Mouse (Mus musculus): ENCODE data around the gene 0610030E20Rik.

The 0610030E20Rik gene

GRCm38 (mm10) chr6:72346261-72346660 is 856 bp upstream of the 0610030E20Rik start:
- intact Hi-C loops (cut with DNase I), result no loop called here

GRCm38 (mm10) chr6:72348411-72348810 is 1.3 kb downstream of the 0610030E20Rik start:
- intact Hi-C loops (cut with DNase I), result no loop called here

GRCm38 (mm10) chr6:72350214-72350613 is 3.1 kb downstream of the 0610030E20Rik start:
- intact Hi-C loops (cut with DNase I), result no loop called here

- intact Hi-C loops (cut with DNase I), result no loop called here
Measured at GRCm38 (mm10) chr6:72352636-72353405, 5.7 kb downstream of the 0610030E20Rik start.

GRCm38 (mm10) chr6:72354025-72354424 is 6.9 kb downstream of the 0610030E20Rik start:
- intact Hi-C loops (cut with DNase I), result no loop called here

GRCm38 (mm10) chr6:72355066-72355911 is 8.2 kb downstream of the 0610030E20Rik start, which contains the start of gene Tmem150a:
Gene Tmem150a, plus strand, starts transcription at chr6:72355447.
- intact Hi-C loops (cut with DNase I), result no loop called here

GRCm38 (mm10) chr6:72356001-72356532 is 8.9 kb downstream of the 0610030E20Rik start:
- intact Hi-C loops (cut with DNase I), result no loop called here

- intact Hi-C loops (cut with DNase I), result no loop called here
Measured at GRCm38 (mm10) chr6:72357164-72358079, 10.3 kb downstream of the 0610030E20Rik start.

GRCm38 (mm10) chr6:72358086-72358764 is 11.1 kb downstream of the 0610030E20Rik start:
- intact Hi-C loops (cut with DNase I), result no loop called here

- intact Hi-C loops (cut with DNase I), result no loop called here
Measured at GRCm38 (mm10) chr6:72359343-72359742, 12.2 kb downstream of the 0610030E20Rik start.

- intact Hi-C loops (cut with DNase I), result loop anchor here (5.0 kb wide), 1 partner anchor 47 kb away; no protein-coding TSS in a partner anchor
Measured at GRCm38 (mm10) chr6:72359891-72360598, 12.9 kb downstream of the 0610030E20Rik start.

- intact Hi-C loops (cut with DNase I), result loop anchor here (5.0 kb wide), 1 partner anchor 47 kb away; no protein-coding TSS in a partner anchor
Measured at GRCm38 (mm10) chr6:72360599-72360935, 13.4 kb downstream of the 0610030E20Rik start.

- intact Hi-C loops (cut with DNase I), result loop anchor here (5.0 kb wide), 1 partner anchor 46 kb away; no protein-coding TSS in a partner anchor
Measured at GRCm38 (mm10) chr6:72361121-72361551, 14.0 kb downstream of the 0610030E20Rik start.

- intact Hi-C loops (cut with DNase I), result loop anchor here (5.0 kb wide), 1 partner anchor 45 kb away; no protein-coding TSS in a partner anchor
Measured at GRCm38 (mm10) chr6:72362132-72363028, 15.3 kb downstream of the 0610030E20Rik start.

GRCm38 (mm10) chr6:72364009-72364408 is 16.9 kb downstream of the 0610030E20Rik start:
- intact Hi-C loops (cut with DNase I), result loop anchor here (5.0 kb wide), 1 partner anchor 43 kb away; no protein-coding TSS in a partner anchor

- intact Hi-C loops (cut with DNase I), result loop anchor here (5.0 kb wide), 1 partner anchor 42 kb away; no protein-coding TSS in a partner anchor
Measured at GRCm38 (mm10) chr6:72364985-72365384, 17.9 kb downstream of the 0610030E20Rik start.

- intact Hi-C loops (cut with DNase I), result no loop called here
Measured at GRCm38 (mm10) chr6:72366304-72366703, 19.2 kb downstream of the 0610030E20Rik start.

- intact Hi-C loops (cut with DNase I), result no loop called here
Measured at GRCm38 (mm10) chr6:72366844-72367443, 19.8 kb downstream of the 0610030E20Rik start, which contains the start of gene Rnf181. Gene Rnf181, minus strand, starts transcription at chr6:72366956.

Data from adrenal gland (tissue).